Mouse (Mus musculus): ENCODE data around the gene Xkr7. TPM values are rescaled to one million over a fixed set of nuclear protein-coding genes. Genes with fewer than 3 reads are reported as not detected.

The Xkr7 gene
- polyA plus RNA-seq (2015; fragmentation: Illumina TruSeq; extraction: RNeasy Lipid Tissue Mini Kit (QIAGEN cat#74804); ENCODE audit: insufficient read depth, low replicate concordance): not detected

GRCm38 (mm10) chr2:153031126-153032082 is at the start of gene Xkr7:
TSS of gene Xkr7 (plus strand) at chr2:153031852.

GRCm38 (mm10) chr2:153014758-153015593 is 16.7 kb upstream of the Xkr7 start, which contains the start of gene Pdrg1:
TSS of gene Pdrg1 (minus strand) at chr2:153015427.

GRCm38 (mm10) chr2:153065747-153066508 is 34.3 kb downstream of the Xkr7 start, which contains the start of gene Ccm2l:
TSS of gene Ccm2l (plus strand) at chr2:153065955.

Other genes with a start within 250 kb of the Xkr7 start
- 34.2 TPM for gene Bcl2l1, start 200.1 kb upstream of the Xkr7 start, polyA plus RNA-seq (2015; fragmentation: Illumina TruSeq; extraction: RNeasy Lipid Tissue Mini Kit (QIAGEN cat#74804); ENCODE audit: insufficient read depth, low replicate concordance)
- gene Tpx2, start 183.9 kb upstream of the Xkr7 start, polyA plus RNA-seq (2015; fragmentation: Illumina TruSeq; extraction: RNeasy Lipid Tissue Mini Kit (QIAGEN cat#74804); ENCODE audit: insufficient read depth, low replicate concordance): 17.3 TPM
- gene Mylk2, start 120.5 kb upstream of the Xkr7 start, polyA plus RNA-seq (2015; fragmentation: Illumina TruSeq; extraction: RNeasy Lipid Tissue Mini Kit (QIAGEN cat#74804); ENCODE audit: insufficient read depth, low replicate concordance): 0.29 TPM
- gene Foxs1, start 98.6 kb upstream of the Xkr7 start, polyA plus RNA-seq (2015; fragmentation: Illumina TruSeq; extraction: RNeasy Lipid Tissue Mini Kit (QIAGEN cat#74804); ENCODE audit: insufficient read depth, low replicate concordance): 2.9 TPM
- gene Dusp15, start 80.2 kb upstream of the Xkr7 start, polyA plus RNA-seq (2015; fragmentation: Illumina TruSeq; extraction: RNeasy Lipid Tissue Mini Kit (QIAGEN cat#74804); ENCODE audit: insufficient read depth, low replicate concordance): 0.14 TPM
- gene Ttll9, start 69.4 kb upstream of the Xkr7 start, polyA plus RNA-seq (2015; fragmentation: Illumina TruSeq; extraction: RNeasy Lipid Tissue Mini Kit (QIAGEN cat#74804); ENCODE audit: insufficient read depth, low replicate concordance): 0.14 TPM
- 135 TPM for gene Pdrg1, start 16.4 kb upstream of the Xkr7 start, polyA plus RNA-seq (2015; fragmentation: Illumina TruSeq; extraction: RNeasy Lipid Tissue Mini Kit (QIAGEN cat#74804); ENCODE audit: insufficient read depth, low replicate concordance)
- gene Ccm2l, start 34.1 kb downstream of the Xkr7 start, polyA plus RNA-seq (2015; fragmentation: Illumina TruSeq; extraction: RNeasy Lipid Tissue Mini Kit (QIAGEN cat#74804); ENCODE audit: insufficient read depth, low replicate concordance): 5.1 TPM
- 83.4 TPM for gene Hck, start 76.6 kb downstream of the Xkr7 start, polyA plus RNA-seq (2015; fragmentation: Illumina TruSeq; extraction: RNeasy Lipid Tissue Mini Kit (QIAGEN cat#74804); ENCODE audit: insufficient read depth, low replicate concordance)
- 50.7 TPM for gene Tm9sf4, start 129.5 kb downstream of the Xkr7 start, polyA plus RNA-seq (2015; fragmentation: Illumina TruSeq; extraction: RNeasy Lipid Tissue Mini Kit (QIAGEN cat#74804); ENCODE audit: insufficient read depth, low replicate concordance)
- 21.4 TPM for gene Tspyl3, start 193.6 kb downstream of the Xkr7 start, polyA plus RNA-seq (2015; fragmentation: Illumina TruSeq; extraction: RNeasy Lipid Tissue Mini Kit (QIAGEN cat#74804); ENCODE audit: insufficient read depth, low replicate concordance)
- 21.6 TPM for gene Plagl2, start 209.6 kb downstream of the Xkr7 start, polyA plus RNA-seq (2015; fragmentation: Illumina TruSeq; extraction: RNeasy Lipid Tissue Mini Kit (QIAGEN cat#74804); ENCODE audit: insufficient read depth, low replicate concordance)
- 22.9 TPM for gene Pofut1, start 209.7 kb downstream of the Xkr7 start, polyA plus RNA-seq (2015; fragmentation: Illumina TruSeq; extraction: RNeasy Lipid Tissue Mini Kit (QIAGEN cat#74804); ENCODE audit: insufficient read depth, low replicate concordance)

Measured in spleen, adult 10 weeks (tissue).